Comparison of ENCODE assay signal across 9 mouse cellular contexts in the genomic region with DNA sequence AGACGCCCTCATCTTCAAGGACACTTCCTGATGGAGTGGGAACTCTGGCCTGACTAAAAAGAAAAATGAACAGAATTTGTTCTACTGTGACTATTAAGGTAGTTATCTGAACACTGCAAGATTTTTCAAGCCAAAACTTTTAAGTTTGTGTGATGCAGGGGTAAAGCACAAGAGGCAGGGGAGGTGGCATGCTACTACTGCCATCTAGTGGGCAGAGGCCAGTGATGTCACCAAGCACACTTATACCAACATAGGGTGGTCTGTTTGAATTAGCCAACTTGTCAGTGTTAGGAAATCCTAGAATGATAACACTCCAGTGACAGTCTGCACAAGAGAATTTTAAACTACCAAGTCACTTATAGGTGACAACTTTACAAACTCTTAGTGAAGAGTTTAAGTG. TPM values are rescaled to one million over a fixed set of nuclear protein-coding genes. Genes with fewer than 3 reads are reported as not detected.
A peak's percentile ranks its signal among the peaks of the same experiment; 100 is the strongest.
DNase-seq lines count a peak whose midpoint lies in the region; ATAC-seq and TF ChIP-seq lines count a peak whose summit lies in the region.
"Had no signal": no experiment of that assay in that cellular context is flagged by ENCODE, and none has a peak within 500 bp of the region (broad histone marks: within the 10 kb centered on the region; RNA-seq: fewer than 3 reads in every experiment).

No protein-coding gene starts in this region.

- no peak overlapping the region for H3K4me3 ChIP-seq in liver, embryonic 12.5 days

- H3K36me3 ChIP-seq in liver, embryonic 12.5 days = peaks cover 78% of the 10 kb centered on the region

- no peak overlapping the region for H3K4me2 ChIP-seq in liver, embryonic 12.5 days

- 95% methylated on average over 1 of the region's 1 CpGs for WGBS in liver, embryonic 12.5 days (ENCODE audit: insufficient replicate concordance)

- no peak for TF ChIP-seq POLR2A in brain, embryonic 14.5 days (IDR thresholded peaks at IDR 0.05; ENCODE audit: borderline replicate concordance, extremely low read depth, insufficient read depth, insufficient read length, poor library complexity, severe bottlenecking)

- no peak overlapping the region for H3K9ac ChIP-seq in liver, embryonic 12.5 days

- peak; percentile 80; the same call in 1 of the 2 replicates for TF ChIP-seq CTCF in brain, embryonic 14.5 days (IDR thresholded peaks at IDR 0.05; ENCODE audit: borderline replicate concordance, extremely low read depth, insufficient read depth, insufficient read length)

- peak; percentile 46 to 80 for DNase-seq in adrenal gland, adult (ENCODE audit: inconsistent age in 2 of 2, low spot score in 1 of 2)
- no peak for DNase-seq in adrenal gland, postnatal 4 days (ENCODE audit: low spot score in 2 of 2)
- DNase-seq in left cerebral cortex, adult 18-20 months (ENCODE audit: low spot score in 2 of 2) = peak; percentile 25 to 35
- DNase-seq in left cerebral cortex, adult 11 months (ENCODE audit: low spot score) = no peak
- peak; percentile 73 for DNase-seq in brain, embryonic 14.5 days (ENCODE audit: low read depth)
- peak; percentile 30 to 56 for DNase-seq in heart, postnatal 14 days

- peak; percentile 63 for ATAC-seq in liver, embryonic 12.5 days
- peak; percentile 75; the same call in 1 of the 2 replicates for ATAC-seq in neutrophil, adult 5-6 weeks (ENCODE audit: extremely low read depth, insufficient number of reproducible peaks, low FRiP score, poor library complexity, severe bottlenecking)

- H3K27me3 ChIP-seq in liver, embryonic 12.5 days (replicated peaks) = no peaks in the 10 kb centered on the region

- no peaks in the 10 kb centered on the region for H3K9me3 ChIP-seq in liver, embryonic 12.5 days (replicated peaks)

- 0 out of 2 replicates have a peak overlapping the region, but pooled peaks have one; percentile 14 for H3K27ac ChIP-seq in liver, embryonic 12.5 days

- intact Hi-C loops in heart, postnatal 14 days (cut with DNase I) = loop anchor here (5.0 kb wide), 1 partner anchor 83 kb away; no protein-coding TSS in a partner anchor

- peaks cover 18% of the 10 kb centered on the region for H3K4me1 ChIP-seq in liver, embryonic 12.5 days

RNA-seq across cellular contexts. Expression of a gene that starts 6.7 kb away (rescaled TPM):
- total RNA-seq in adrenal gland, postnatal 4 days (2021) = 100 to 1,000 TPM in 1 of 2 experiments, 10 to 100 TPM in 1; 92.5 to 102 TPM
- total RNA-seq in left cerebral cortex, adult 18-20 months (2021) = 100 to 1,000 TPM; 117 to 125 TPM
- polyA plus RNA-seq in brain, embryonic 14.5 days (2012; rRNA removed) = 143 and 191 TPM in 2 replicates
- total RNA-seq in heart, postnatal 14 days (2021) = 10 to 100 TPM; 48.6 to 53.8 TPM
- 232 and 235 TPM in 2 replicates for polyA plus RNA-seq in liver, embryonic 12.5 days (2016; fragmentation: Nextera tagmentation; extraction: Ambion mirVana)
- 74.5 and 74.8 TPM in 2 replicates for total RNA-seq in neutrophil, adult 5-6 weeks (2017)

RNA-seq across cellular contexts. Expression of a gene that starts 7.0 kb away (rescaled TPM):
- total RNA-seq in adrenal gland, postnatal 4 days (2021) = 10 to 100 TPM; 83.6 to 95.1 TPM
- total RNA-seq in left cerebral cortex, adult 18-20 months (2021) = 10 to 100 TPM; 83.4 to 85.2 TPM
- polyA plus RNA-seq in brain, embryonic 14.5 days (2012; rRNA removed) = 44.4 and 50.1 TPM in 2 replicates
- total RNA-seq in heart, postnatal 14 days (2021) = 10 to 100 TPM; 22.6 to 27.9 TPM
- polyA plus RNA-seq in liver, embryonic 12.5 days (2016; fragmentation: Nextera tagmentation; extraction: Ambion mirVana) = 19.6 and 21.8 TPM in 2 replicates
- 7.3 and 7.7 TPM in 2 replicates for total RNA-seq in neutrophil, adult 5-6 weeks (2017)

RNA-seq across cellular contexts. Expression of a gene that starts 18.3 kb away (rescaled TPM):
- total RNA-seq in adrenal gland, postnatal 4 days (2021) = not detected
- not detected for total RNA-seq in left cerebral cortex, adult 18-20 months (2021)
- polyA plus RNA-seq in brain, embryonic 14.5 days (2012; rRNA removed) = 0.01 TPM in 1 of 2 replicates, not detected in the other
- total RNA-seq in heart, postnatal 14 days (2021) = not detected
- polyA plus RNA-seq in liver, embryonic 12.5 days (2016; fragmentation: Nextera tagmentation; extraction: Ambion mirVana) = not detected in 2 replicates
- not detected in 2 replicates for total RNA-seq in neutrophil, adult 5-6 weeks (2017)
- polyA plus RNA-seq: heart, embryonic 14.5 days had no signal

RNA-seq across cellular contexts. Expression of a gene that starts 29.1 kb away (rescaled TPM):
- total RNA-seq in adrenal gland, postnatal 4 days (2021) = 1 to 10 TPM; 3.5 to 3.8 TPM
- 1 to 10 TPM; 3.7 to 4.0 TPM for total RNA-seq in left cerebral cortex, adult 18-20 months (2021)
- polyA plus RNA-seq in brain, embryonic 14.5 days (2012; rRNA removed) = 0.07 and 0.10 TPM in 2 replicates
- total RNA-seq in heart, postnatal 14 days (2021) = not detected
- polyA plus RNA-seq in liver, embryonic 12.5 days (2016; fragmentation: Nextera tagmentation; extraction: Ambion mirVana) = not detected in 2 replicates
- total RNA-seq in neutrophil, adult 5-6 weeks (2017) = not detected in 2 replicates
- polyA plus RNA-seq: heart, embryonic 14.5 days had no signal

RNA-seq across cellular contexts. Expression of a gene that starts 53.0 kb away (rescaled TPM):
- 10 to 100 TPM; 89.4 to 92.6 TPM for total RNA-seq in adrenal gland, postnatal 4 days (2021)
- 10 to 100 TPM; 19.9 to 22.2 TPM for total RNA-seq in left cerebral cortex, adult 18-20 months (2021)
- polyA plus RNA-seq in brain, embryonic 14.5 days (2012; rRNA removed) = 22.5 and 27.6 TPM in 2 replicates
- total RNA-seq in heart, postnatal 14 days (2021) = 10 to 100 TPM; 20.4 to 27.0 TPM
- polyA plus RNA-seq in liver, embryonic 12.5 days (2016; fragmentation: Nextera tagmentation; extraction: Ambion mirVana) = 94.9 and 98.7 TPM in 2 replicates
- total RNA-seq in neutrophil, adult 5-6 weeks (2017) = 33.9 and 49.0 TPM in 2 replicates

Comparison
In these comparisons a context has a peak if more than half of its experiments do, and no peak if none do; other contexts are left out.
1. DNase-seq: peak in adrenal gland, adult (2 of 2), left cerebral cortex, adult 18-20 months (2 of 2), brain, embryonic 14.5 days (single experiment) and heart, postnatal 14 days (2 of 2); none in adrenal gland, postnatal 4 days (0 of 2) and left cerebral cortex, adult 11 months (single experiment).